Mouse (Mus musculus): ENCODE results near the gene Cacna1e. TPM values are rescaled to one million over a fixed set of nuclear protein-coding genes. Genes with fewer than 3 reads are reported as not detected.

The Cacna1e gene
- total RNA-seq, 2 experiments from 2014 or later: 0.34 to 0.66 TPM

DNA sequence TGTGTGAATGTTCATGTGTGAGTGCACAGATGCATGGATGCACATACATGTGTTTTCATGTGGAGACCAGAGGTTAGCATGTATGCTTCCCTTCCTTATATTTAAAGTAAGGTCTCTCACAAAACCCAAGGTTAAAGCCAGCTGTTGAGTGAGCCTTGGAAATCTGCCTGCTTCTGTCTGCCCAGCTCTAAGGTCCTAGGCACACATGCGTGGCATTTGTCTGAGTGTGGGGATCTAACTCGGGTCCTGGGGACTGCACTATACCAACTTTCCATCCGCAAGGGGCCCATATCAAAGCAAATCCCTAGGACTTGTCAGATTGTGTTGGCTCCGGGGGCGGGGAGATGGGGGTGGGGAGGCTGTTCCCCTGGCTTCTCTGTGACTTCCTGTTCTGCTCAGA lies 96.9 kb downstream of the Cacna1e start:
- DNase-seq (ENCODE audit: low spot score in 2 of 2): no peak

DNA sequence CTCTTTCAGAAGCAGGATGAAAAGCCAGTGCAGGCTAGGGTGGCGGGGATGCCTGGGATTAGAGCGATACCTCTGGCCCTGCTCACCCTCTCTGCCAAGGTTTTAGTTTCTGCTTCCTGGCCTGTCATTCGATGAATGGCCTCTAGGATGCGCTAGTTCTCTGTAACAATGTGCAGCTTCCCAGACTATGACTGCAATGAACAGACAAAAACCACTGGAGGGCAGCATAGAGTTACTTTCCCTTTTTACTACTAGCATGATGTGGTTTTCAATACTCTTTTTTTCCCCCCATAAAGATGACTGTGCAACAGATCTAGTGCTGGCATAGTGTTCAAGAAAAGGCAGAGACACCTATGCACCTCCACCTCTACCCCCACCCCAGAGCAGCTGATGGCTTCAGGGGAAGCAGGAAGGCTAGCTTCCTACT lies 98.0 kb downstream of the Cacna1e start:
- peak; percentile 41 to 68 for DNase-seq (ENCODE audit: low spot score in 2 of 2)

DNA sequence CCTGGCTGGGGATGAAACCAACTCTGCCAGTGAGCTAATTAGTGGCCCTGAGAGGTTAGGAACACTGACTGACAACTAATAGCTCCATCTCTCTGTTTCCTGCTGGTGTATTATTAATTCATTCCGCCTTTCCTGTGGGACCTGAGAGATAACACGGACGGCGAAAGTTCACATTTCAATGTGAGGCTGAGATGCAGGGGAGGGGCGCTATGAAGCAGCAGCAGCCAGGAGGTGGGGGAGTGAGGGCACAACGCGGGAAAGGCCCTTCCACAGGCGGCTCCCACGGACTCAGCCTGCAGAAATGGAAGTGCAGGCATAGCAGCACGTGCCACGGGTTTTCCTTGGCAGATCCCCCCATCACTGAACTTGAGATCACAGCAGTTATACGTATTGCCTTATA lies 99.4 kb downstream of the Cacna1e start:
- no peak for DNase-seq (ENCODE audit: low spot score in 2 of 2)

DNA sequence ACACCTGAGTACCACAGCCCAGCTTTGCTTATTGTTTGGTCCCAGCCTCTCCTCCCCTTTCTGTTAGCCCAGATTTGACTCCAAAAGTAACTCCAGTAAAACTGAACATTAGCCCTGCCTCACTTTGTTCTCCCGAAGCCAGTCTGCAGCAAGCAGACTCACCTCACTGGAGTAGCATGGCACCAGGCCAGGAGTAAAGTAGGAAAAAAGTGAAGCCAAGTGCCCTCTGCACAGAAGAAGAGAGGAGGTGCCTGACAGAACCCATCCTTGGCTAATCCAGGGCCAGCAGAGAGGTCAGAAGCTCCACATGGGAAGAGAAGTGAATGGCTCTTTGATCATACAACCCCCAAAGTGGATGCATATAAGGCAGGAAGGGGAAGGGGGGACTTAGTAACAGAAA lies 100.8 kb downstream of the Cacna1e start:
- no peak for DNase-seq (ENCODE audit: low spot score in 2 of 2)

DNA sequence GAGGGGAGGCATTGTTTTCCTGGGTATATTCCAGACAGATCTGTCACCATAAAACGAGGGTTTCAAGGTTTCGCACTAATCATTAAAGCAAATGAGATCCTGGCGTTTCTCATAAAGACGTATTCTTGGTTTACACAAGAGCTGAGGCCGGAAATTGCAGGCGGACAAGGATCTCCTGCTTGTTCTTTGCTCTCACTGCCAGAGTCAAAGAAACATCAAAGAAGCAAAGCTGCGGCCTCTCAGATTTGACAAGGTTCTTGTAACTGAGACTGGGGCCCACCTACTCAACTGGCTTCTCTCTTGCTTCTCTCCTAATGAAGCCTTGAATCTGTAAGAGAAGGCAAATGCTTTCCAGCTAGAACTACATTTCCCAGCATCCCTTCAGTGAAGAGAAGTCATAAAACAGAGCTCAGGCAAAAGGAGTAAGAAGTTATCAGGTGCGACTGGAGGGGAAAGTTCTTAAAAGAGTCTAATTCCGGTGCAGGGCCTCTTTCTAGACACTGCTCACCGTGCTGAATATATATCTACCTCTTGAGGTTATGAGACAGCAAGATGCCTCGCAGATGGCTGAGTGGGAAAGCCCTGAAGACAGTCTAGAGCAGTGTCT lies 104.3 kb downstream of the Cacna1e start:
- no peak for DNase-seq (ENCODE audit: low spot score in 2 of 2)

DNA sequence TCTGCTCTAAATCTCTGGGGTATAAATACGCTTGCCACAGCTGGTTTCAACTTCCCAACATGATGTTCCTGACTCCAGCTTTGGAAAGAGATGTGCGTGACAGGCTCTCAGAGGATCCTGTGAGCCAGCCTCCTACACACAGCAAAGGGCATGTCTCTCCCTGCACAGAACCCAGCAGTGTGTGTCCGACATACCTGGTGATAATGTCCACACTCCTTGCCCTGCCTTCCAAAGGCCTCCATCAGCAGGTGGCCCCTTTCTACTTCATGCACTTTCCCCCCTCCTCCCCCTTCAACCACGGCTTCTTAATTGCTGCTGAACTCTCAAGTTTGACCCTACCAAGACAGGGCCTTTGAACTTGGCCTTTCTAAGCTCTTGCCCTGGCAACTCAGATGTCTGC lies 108.0 kb downstream of the Cacna1e start:
- DNase-seq (ENCODE audit: low spot score in 2 of 2): no peak

DNA sequence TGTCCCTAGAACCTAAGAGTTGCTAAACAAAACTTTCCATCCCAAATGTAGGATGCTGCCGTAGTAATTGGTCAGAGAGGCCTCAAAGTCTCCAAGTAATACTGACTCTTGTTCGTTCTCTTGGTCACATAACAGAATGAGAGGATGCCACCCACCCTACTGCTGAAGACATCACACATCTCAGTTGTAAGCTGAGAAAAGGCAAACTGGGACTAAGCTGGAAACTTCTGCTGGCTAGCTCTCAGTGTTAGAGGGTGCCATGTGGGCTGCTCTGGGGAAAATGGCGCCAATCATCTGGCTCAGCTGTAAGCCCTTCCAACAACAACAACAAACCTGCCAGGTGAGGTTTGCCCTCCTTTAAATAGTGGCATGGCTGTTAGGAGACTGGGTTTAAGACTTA lies 109.8 kb downstream of the Cacna1e start:
- DNase-seq (ENCODE audit: low spot score in 2 of 2): no peak

DNA sequence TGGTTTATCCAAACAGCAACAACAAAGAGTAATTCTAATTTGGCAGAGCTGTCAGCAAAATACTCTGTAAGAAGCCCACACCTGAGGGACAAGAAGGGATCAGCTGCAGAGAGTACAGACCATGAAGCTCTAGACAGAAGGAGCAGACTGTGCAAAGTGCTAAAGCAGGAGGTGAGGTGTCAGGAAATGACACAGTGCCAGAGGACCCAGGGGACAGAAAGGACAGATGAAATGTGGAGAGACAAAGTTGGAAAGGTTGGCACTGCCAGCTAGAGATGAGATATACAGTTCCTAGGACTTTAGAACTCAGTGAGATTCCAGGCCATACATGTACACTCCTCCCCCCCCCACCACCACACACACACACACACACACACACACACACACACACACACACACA lies 113.2 kb downstream of the Cacna1e start:
- DNase-seq (ENCODE audit: low spot score in 2 of 2): no peak

DNA sequence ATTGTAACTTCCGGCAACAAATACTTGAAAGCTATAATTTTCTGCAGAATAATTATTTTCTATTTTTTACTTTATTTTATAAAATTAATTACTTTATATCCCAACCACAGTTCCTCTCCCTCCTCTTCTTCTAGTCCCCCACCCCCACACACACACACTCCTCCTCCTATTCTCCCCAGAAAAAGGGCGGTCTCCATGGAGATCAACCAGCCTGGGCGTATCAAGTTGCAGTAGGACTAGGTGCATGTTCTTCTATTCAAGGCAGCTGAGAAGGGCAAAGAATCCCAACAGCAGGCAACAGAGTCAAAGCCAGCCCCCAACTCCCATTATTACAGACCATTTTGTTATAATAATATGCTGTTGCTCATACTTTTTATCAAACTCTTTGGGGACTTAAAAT lies 113.8 kb downstream of the Cacna1e start:
- no peak for DNase-seq (ENCODE audit: low spot score in 2 of 2)

DNA sequence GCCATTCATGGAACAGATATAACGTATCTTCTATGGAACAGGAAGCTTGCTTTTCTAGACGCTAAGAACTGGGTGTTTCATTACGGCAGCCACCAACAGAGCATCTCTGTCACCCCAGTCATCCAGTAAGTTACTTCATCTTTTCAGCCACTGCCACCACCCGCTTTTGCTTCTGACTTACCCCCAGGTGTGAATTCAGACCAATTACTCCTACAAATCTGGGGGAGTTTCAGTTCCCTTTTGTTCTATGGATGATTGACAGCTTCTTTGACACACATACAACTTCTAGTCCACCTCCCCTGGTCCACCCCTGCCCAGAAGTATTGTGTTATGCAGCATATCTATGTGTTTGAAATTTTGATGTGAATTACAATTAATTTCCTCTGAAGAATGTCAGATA lies 121.2 kb downstream of the Cacna1e start:
- DNase-seq (ENCODE audit: low spot score in 2 of 2): no peak

DNA sequence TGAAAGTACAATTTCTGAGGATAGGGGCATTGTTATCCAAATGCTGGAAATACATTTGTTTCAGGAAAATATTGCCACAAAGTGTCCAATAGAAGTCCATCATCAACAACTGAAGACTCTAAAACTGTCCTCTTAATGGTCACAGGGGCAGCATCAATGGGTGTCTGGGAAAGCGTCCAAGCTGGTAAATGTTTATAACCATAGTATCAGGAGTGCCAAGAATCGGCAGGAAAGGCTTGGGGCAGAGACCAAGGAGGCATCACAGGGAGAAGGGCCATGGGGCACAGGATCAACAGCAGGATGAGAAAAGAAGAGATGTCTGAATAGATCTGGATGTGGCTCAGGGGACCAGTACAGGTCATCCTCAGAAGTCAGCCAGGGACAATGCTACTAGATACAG lies 132.2 kb downstream of the Cacna1e start:
- no peak for DNase-seq (ENCODE audit: low spot score in 2 of 2)

DNA sequence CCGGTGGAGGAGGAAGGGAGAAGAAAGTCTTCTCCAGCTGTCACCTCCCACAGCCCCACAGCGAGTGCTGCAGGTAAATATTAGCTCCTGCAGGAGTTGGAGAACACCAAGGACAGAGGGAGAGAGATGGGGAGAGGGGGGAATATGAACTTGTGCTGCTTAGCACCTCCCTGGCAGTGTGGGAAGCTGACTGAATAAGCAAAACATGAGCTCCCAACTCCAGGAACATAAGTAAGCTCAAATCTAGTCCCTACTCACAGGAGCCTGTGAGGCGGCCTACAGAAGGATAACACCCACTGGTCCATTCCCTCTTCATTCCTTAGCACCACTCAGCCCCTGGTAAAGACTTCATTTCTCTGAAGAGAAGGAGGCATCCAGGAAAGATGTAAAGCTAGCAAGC lies 135.8 kb downstream of the Cacna1e start:
- no peak for DNase-seq (ENCODE audit: low spot score in 2 of 2)

DNA sequence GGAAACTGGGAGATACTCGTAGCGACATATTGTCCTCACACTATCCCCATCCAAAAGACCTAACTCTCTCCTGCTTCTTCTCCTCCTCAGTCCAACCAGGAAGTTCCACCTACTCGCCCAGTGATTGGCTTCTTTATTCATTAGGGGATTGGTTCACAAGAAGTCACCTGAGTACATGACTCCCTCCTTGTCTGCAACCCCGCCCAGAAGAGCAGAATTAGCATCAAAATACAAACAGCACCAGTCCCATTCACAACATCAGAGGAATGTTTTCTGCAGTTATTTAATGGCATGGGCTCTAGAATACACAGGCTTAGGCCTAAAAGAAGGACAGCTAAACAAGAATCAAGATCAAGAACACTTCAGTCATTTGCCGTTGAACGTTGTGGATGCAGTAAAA lies 139.1 kb downstream of the Cacna1e start:
- DNase-seq (ENCODE audit: low spot score in 2 of 2): no peak

DNA sequence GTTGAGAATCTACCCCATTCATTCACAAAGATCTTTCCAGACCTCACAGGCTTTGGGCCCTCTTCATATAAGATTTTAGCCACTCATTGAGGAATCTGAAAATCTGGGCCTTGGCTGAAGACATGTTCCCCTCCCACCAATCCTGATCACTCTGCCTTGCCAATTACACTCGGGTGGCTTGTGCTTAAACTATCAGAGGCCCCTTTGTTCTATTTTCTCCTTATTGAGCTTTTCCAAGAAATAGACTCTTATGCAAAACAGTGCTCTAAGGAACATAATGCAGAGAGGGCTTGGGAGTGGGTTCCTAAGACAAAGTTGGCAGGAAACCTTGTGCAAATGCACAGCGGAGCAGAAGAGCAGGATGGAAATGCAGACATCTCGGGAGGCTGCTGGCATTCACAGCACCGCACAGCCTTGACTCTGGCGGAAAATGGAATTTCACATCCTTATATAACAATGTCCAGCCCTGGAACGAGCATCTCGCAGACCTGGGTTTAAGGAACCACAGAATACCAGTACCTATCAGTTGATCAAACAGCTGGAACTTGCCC lies 153.8 kb downstream of the Cacna1e start:
- DNase-seq (ENCODE audit: low spot score in 2 of 2): no peak

DNA sequence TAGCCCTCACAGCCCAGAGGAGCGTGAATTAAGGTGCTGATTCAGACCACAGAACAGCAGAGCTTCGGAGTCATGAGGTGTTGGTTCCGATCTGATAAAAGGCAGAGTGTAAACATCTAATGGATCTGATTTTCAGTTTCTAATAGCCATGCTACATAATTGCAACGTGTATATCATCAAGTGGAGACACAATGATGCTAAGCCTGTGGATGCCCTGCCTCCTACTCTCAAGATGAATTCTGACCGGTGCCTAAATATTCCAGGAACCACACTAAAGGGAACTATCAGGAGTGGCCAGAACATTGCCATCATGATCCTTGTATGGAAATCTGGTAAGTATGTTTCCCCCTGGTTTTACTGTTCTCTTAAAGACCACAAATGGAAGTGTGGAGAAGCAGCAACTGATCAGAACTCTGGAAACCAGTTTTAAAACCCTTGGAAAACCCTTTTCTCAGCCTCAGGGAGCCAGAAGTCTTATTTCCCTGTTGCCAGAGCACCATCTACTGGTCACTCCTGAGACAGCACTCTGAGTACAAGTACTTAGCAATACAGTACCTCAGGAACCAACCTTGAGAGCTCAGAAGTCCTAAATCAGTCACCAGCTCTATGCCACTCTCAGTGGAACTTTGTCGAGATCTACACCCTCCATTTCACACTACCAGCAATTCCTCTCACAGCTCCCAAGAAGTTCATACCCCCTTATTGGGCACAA lies 154.9 kb downstream of the Cacna1e start:
- peak in 1 of 2 experiments; percentile 68 for DNase-seq (ENCODE audit: low spot score in 2 of 2)

DNA sequence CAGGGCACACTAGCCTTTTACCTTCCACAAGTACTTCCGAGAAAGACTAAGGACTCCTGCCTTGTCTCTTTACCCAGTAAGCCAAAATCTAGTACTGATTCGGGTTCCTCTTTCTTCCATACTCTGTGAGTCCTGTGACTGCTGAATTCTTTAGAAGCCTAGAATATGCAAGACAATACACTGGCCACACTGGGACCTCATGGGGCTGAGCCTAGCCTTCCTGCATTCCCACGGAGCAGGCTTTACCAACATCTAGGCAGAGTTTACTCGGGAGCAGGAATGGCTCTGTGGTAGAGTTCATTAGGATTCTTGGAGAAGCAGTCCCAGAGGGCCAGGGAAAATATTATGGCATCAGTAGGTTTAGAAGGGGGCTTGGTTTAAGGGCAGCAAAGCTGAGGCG lies 155.6 kb downstream of the Cacna1e start:
- DNase-seq (ENCODE audit: low spot score in 2 of 2): no peak

DNA sequence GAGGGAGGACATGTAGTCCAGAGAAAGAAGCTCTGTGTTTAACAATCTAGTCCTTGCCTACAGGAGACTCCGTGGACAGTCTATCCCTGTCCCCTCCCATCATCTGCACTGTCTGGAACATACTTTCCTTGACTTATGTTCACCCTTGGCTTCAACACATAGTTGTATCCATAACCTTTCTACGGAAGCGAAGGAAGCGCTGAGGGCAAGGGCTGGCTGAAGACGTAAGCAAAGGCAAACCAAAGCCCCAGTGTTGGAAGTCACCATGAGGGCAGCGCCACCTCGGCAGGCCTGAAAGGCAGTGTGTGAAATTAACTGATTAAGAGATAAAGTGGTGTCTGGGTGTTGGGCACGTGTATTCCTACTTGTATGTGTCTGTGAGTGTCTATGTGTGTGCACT lies 156.6 kb downstream of the Cacna1e start:
- DNase-seq (ENCODE audit: low spot score in 2 of 2): no peak

DNA sequence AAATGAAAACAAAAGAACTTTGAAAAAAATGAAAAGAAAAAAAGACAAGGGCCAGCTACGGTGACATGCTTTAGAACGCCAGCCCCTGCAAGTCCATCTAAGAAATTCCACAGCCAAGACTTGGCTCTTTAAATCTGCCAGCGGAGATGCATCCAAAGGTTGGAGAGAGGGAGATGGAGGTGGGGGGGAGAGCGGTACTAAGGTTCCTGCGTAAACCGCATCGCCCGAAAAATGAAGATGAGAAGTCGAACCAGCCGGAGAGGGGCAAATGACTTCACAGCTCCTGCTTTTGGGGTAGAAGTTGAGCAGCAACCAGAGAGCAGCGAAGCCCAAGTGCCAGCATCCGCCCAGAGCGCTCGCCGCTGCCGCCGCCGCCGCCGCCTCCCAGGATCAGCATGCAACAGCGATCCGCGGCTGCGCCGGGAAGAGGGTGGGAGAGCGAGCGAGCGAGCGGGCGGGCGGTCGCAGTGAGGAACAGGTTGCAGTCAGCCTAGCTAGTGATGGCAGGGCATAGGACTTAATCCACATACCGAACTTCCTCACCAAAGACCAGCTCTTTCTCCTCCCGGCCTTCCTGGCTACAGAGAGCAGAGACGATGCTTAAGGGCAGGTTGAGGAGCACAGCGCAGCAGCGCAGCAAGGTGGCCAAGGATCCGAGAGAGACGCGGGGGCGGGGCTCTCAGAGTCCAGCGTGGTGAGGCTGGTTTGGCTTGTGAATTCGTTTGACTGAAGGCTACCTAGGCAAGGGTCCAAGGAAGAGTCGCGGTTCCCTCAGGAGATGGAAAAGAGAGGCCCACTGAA lies 157.7 kb downstream of the Cacna1e start:
- no peak for DNase-seq (ENCODE audit: low spot score in 2 of 2)

DNA sequence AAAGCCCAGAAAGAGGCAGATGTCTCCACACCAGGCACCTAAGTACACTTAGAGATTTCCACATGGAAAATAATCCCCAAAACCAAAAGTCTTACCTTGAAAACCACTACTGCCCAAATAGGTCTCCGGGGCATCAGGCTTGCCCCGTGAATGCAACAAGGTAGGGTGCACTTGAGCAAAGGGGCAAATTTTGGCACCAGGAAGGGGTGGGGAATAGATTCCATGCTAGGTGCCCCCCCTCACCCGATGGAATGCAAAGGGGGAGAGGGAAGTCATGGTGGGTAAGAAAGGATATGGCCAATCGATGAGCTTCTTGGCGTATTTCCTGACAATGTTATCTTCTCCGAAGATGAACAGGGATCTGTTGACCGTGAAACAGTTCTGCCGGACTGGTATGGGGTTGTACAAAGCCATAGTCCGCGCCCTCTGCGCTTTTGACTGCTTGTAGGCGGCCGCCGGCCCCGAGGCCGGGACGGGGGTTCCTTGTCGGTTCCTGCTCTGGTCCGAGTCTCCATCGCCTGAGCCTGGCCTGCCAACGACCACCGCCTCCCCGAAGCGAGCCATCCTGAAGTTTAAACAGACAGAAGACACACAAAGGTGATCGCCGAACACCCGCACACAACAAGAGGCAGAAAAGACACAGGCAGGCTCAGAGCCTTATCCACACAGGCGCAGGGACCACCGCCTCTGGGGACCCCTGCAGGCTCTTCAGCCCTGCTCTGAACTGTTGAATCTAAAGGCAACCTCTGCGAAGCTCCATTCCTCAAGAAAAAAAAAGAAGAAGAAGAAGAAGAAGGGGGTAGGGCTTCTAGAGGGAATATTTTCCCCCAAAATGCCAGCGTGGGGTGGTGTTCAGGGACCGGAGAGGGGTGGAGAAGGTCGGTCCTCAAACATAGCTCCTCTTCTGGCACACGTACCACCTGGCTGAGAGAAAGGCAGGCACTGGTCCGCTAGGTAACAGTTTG lies 158.7 kb downstream of the Cacna1e start:
- no peak for DNase-seq (ENCODE audit: low spot score in 2 of 2)

DNA sequence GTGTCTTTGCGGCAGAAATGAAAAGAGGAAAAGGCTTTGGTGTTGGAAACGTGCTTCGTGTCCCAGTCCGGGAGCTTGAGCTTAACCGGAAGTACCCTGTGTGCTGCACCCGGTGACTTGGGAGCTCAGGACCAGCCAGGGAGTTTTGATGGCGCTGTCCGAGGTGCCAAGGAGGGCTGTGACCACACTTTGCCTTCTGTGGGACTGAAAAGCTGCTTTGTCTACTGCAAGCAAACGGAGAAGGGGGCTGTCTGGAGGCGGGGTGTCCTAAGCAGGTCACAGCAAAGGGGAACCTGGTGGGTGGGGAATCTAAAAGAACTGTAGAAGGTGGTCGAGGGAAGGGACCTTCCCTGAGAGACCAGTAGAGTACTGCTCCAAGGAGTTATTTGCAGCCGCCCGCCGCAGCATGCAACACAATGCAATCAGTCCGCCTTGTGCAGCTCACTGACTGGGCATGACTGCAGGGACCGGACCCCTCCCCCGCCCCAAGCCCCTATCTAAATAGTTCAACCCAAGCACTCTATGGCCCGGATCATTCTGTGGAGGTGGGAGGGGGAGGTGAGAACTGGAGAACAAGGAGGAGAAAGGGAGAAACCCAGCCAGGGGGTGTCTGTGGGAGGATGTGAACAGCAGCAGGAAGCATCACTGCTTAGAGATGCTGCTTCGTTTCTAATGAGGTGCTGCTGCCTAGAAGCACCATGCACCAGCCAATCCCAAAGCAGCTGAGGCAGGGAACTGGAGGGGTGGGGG lies 160.6 kb downstream of the Cacna1e start:
- DNase-seq (ENCODE audit: low spot score in 2 of 2): no peak
